Mouse (Mus musculus) ES-Bruce4 (cell line): Measurements from ENCODE around the gene Apol9b.

Source experiments
- CTCF ChIP-seq: IDR thresholded peaks from one replicate; pipeline ENCODE4 v1.8.1; 2011; ENCODE audit warnings: low read depth, low read length
- EP300 ChIP-seq: IDR thresholded peaks from 2 replicates; pipeline ENCODE4 v1.6.1; 2011; ENCODE audit warnings: low read depth, low read length; ENCODE audit not compliant: insufficient read depth

- TF ChIP-seq EP300 (no peak), CTCF (no peak)
These were observed 2.8 kb downstream of the Apol9b start for GRCm38 (mm10) chr15:77731605-77732004.
